Mouse (Mus musculus): ENCODE data around the gene Gm1043. TPM values are rescaled to one million over a fixed set of nuclear protein-coding genes. Genes with fewer than 3 reads are reported as not detected.

The Gm1043 gene
- polyA plus RNA-seq, 1 experiment from 2014 or later, result 1.3 TPM

- Histone ChIP-seq H3K27ac (no peak overlapping the region), H3K36me3 (no peaks in the 10 kb centered on the region), H3K9ac (replicated peaks) (no peak overlapping the region), H3K27me3 (no peaks in the 10 kb centered on the region), H3K4me3 (replicated peaks) (no peak overlapping the region), H3K9me3 (no peaks in the 10 kb centered on the region), H3K4me2 (replicated peaks) (no peak overlapping the region), H3K4me1 (replicated peaks) (no peaks in the 10 kb centered on the region)
- 91% methylated on average over 5 of the region's 5 CpGs for WGBS
- ATAC-seq, result no peak
These were observed 105.2 kb downstream of the Gm1043 start for GRCm38 (mm10) chr5:37190378-37190777.

- Histone ChIP-seq H3K27me3 (no peaks in the 10 kb centered on the region), H3K4me1 (replicated peaks) (peaks cover 22% of the 10 kb centered on the region), H3K4me2 (replicated peaks) (no peak overlapping the region), H3K27ac (no peak overlapping the region), H3K9me3 (no peaks in the 10 kb centered on the region), H3K36me3 (no peaks in the 10 kb centered on the region), H3K9ac (replicated peaks) (no peak overlapping the region), H3K4me3 (replicated peaks) (no peak overlapping the region)
- no peak for ATAC-seq
- 73% methylated on average over 8 of the region's 8 CpGs for WGBS
These were observed 111.0 kb downstream of the Gm1043 start for GRCm38 (mm10) chr5:37196196-37196595.

- WGBS, result 75% methylated on average over 10 of the region's 10 CpGs
- Histone ChIP-seq H3K4me1 (replicated peaks) (peaks cover 22% of the 10 kb centered on the region), H3K27ac (no peak overlapping the region)
These were observed 111.6 kb downstream of the Gm1043 start for GRCm38 (mm10) chr5:37196666-37197250.

GRCm38 (mm10) chr5:37197423-37197822 is 112.3 kb downstream of the Gm1043 start:
- H3K4me1 ChIP-seq (replicated peaks), result peaks cover 26% of the 10 kb centered on the region
- no peak for ATAC-seq
- H3K27ac ChIP-seq, result no peak overlapping the region
- WGBS, result 78% methylated on average over 3 of the region's 3 CpGs
- no peak overlapping the region for H3K4me2 ChIP-seq (replicated peaks)
- H3K27me3 ChIP-seq, result no peaks in the 10 kb centered on the region
- no peak overlapping the region for H3K9ac ChIP-seq (replicated peaks)
- no peaks in the 10 kb centered on the region for H3K36me3 ChIP-seq
- no peaks in the 10 kb centered on the region for H3K9me3 ChIP-seq
- H3K4me3 ChIP-seq (replicated peaks), result no peak overlapping the region

More at GRCm38 (mm10) chr5:37196666-37197250, 111.6 kb downstream of the Gm1043 start:
- no peak overlapping the region for H3K4me3 ChIP-seq (replicated peaks)
- ATAC-seq, result no peak
- no peak overlapping the region for H3K9ac ChIP-seq (replicated peaks)
- H3K9me3 ChIP-seq, result no peaks in the 10 kb centered on the region
- H3K4me2 ChIP-seq (replicated peaks), result no peak overlapping the region
- no peaks in the 10 kb centered on the region for H3K27me3 ChIP-seq
- no peaks in the 10 kb centered on the region for H3K36me3 ChIP-seq

- Histone ChIP-seq H3K9ac (replicated peaks) (no peak overlapping the region), H3K27me3 (no peaks in the 10 kb centered on the region), H3K36me3 (no peaks in the 10 kb centered on the region), H3K4me3 (replicated peaks) (no peak overlapping the region), H3K4me2 (replicated peaks) (no peak overlapping the region), H3K9me3 (no peaks in the 10 kb centered on the region), H3K4me1 (replicated peaks) (peaks cover 29% of the 10 kb centered on the region), H3K27ac (peak overlapping the region; percentile 60; the same call in 1 of the 2 replicates)
- WGBS, result 37% methylated on average over 2 of the region's 2 CpGs
- peak; percentile 58 for ATAC-seq
These were observed 113.0 kb downstream of the Gm1043 start for GRCm38 (mm10) chr5:37198011-37198688.

GRCm38 (mm10) chr5:37202285-37202684 is 117.1 kb downstream of the Gm1043 start:
- H3K9ac ChIP-seq (replicated peaks), result no peak overlapping the region
- 28% methylated on average over 1 of the region's 1 CpGs for WGBS
- H3K4me1 ChIP-seq (replicated peaks), result peaks cover 20% of the 10 kb centered on the region
- H3K4me2 ChIP-seq (replicated peaks), result no peak overlapping the region
- ATAC-seq, result no peak
- H3K4me3 ChIP-seq (replicated peaks), result no peak overlapping the region
- no peaks in the 10 kb centered on the region for H3K36me3 ChIP-seq
- no peaks in the 10 kb centered on the region for H3K9me3 ChIP-seq
- no peak overlapping the region for H3K27ac ChIP-seq
- no peaks in the 10 kb centered on the region for H3K27me3 ChIP-seq

GRCm38 (mm10) chr5:37204886-37205285 is 119.7 kb downstream of the Gm1043 start:
- WGBS, result 85% methylated on average over 7 of the region's 7 CpGs
- Histone ChIP-seq H3K4me2 (replicated peaks) (no peak overlapping the region), H3K27me3 (no peaks in the 10 kb centered on the region), H3K27ac (no peak overlapping the region), H3K4me3 (replicated peaks) (no peak overlapping the region), H3K9ac (replicated peaks) (no peak overlapping the region), H3K9me3 (no peaks in the 10 kb centered on the region), H3K36me3 (no peaks in the 10 kb centered on the region), H3K4me1 (replicated peaks) (peaks cover 7% of the 10 kb centered on the region)
- no peak for ATAC-seq

GRCm38 (mm10) chr5:37205420-37205819 is 120.2 kb downstream of the Gm1043 start:
- Histone ChIP-seq H3K4me1 (replicated peaks) (peaks cover 7% of the 10 kb centered on the region), H3K27ac (no peak overlapping the region), H3K9ac (replicated peaks) (no peak overlapping the region), H3K4me2 (replicated peaks) (no peak overlapping the region), H3K4me3 (replicated peaks) (no peak overlapping the region), H3K9me3 (no peaks in the 10 kb centered on the region), H3K36me3 (no peaks in the 10 kb centered on the region), H3K27me3 (no peaks in the 10 kb centered on the region)
- 85% methylated on average over 1 of the region's 1 CpGs for WGBS
- no peak for ATAC-seq

GRCm38 (mm10) chr5:37206364-37206763 is 121.2 kb downstream of the Gm1043 start:
- Histone ChIP-seq H3K4me1 (replicated peaks) (peaks cover 7% of the 10 kb centered on the region), H3K9me3 (no peaks in the 10 kb centered on the region), H3K4me2 (replicated peaks) (no peak overlapping the region), H3K36me3 (no peaks in the 10 kb centered on the region), H3K9ac (replicated peaks) (no peak overlapping the region), H3K4me3 (replicated peaks) (no peak overlapping the region), H3K27ac (no peak overlapping the region), H3K27me3 (no peaks in the 10 kb centered on the region)
- WGBS, result 57% methylated on average over 2 of the region's 2 CpGs
- no peak for ATAC-seq

GRCm38 (mm10) chr5:37212938-37213708 is 128.0 kb downstream of the Gm1043 start:
- WGBS, result 92% methylated on average over 9 of the region's 9 CpGs
- no peak for ATAC-seq
- no peak overlapping the region for H3K9ac ChIP-seq (replicated peaks)

GRCm38 (mm10) chr5:37213709-37214103 is 128.5 kb downstream of the Gm1043 start:
- no peaks in the 10 kb centered on the region for H3K9me3 ChIP-seq
- H3K36me3 ChIP-seq, result no peaks in the 10 kb centered on the region
- no peaks in the 10 kb centered on the region for H3K27me3 ChIP-seq
- 84% methylated on average over 4 of the region's 4 CpGs for WGBS
- no peak overlapping the region for H3K4me2 ChIP-seq (replicated peaks)
- H3K4me1 ChIP-seq (replicated peaks), result 0 out of 2 replicates have a peak, but pooled peaks cover 2% of the 10 kb centered on the region
- no peak overlapping the region for H3K4me3 ChIP-seq (replicated peaks)
- ATAC-seq, result no peak
- H3K9ac ChIP-seq (replicated peaks), result no peak overlapping the region
- no peak overlapping the region for H3K27ac ChIP-seq

More at GRCm38 (mm10) chr5:37212938-37213708, 128.0 kb downstream of the Gm1043 start:
- H3K27me3 ChIP-seq, result no peaks in the 10 kb centered on the region
- 0 out of 2 replicates have a peak, but pooled peaks cover 2% of the 10 kb centered on the region for H3K4me1 ChIP-seq (replicated peaks)
- H3K9me3 ChIP-seq, result no peaks in the 10 kb centered on the region
- no peaks in the 10 kb centered on the region for H3K36me3 ChIP-seq
- no peak overlapping the region for H3K4me3 ChIP-seq (replicated peaks)
- no peak overlapping the region for H3K27ac ChIP-seq
- H3K4me2 ChIP-seq (replicated peaks), result no peak overlapping the region

GRCm38 (mm10) chr5:37214614-37215013 is 129.4 kb downstream of the Gm1043 start:
- H3K27ac ChIP-seq, result no peak overlapping the region
- no peaks in the 10 kb centered on the region for H3K36me3 ChIP-seq
- H3K27me3 ChIP-seq, result no peaks in the 10 kb centered on the region
- ATAC-seq, result no peak
- no peak overlapping the region for H3K4me3 ChIP-seq (replicated peaks)
- WGBS, result 76% methylated on average over 6 of the region's 6 CpGs
- H3K4me2 ChIP-seq (replicated peaks), result no peak overlapping the region
- peaks cover 11% of the 10 kb centered on the region for H3K4me1 ChIP-seq (replicated peaks)
- H3K9ac ChIP-seq (replicated peaks), result no peak overlapping the region
- H3K9me3 ChIP-seq, result no peaks in the 10 kb centered on the region

All from midbrain, embryonic 13.5 days (tissue).